Mouse (Mus musculus) frontal cortex, adult (tissue): Measurements from ENCODE around the gene Krtap7-1.

Experiments used
- ATAC-seq: cut with Nextera tagmentation; 2 replicates; pipeline ENCODE4 v1.9.2; 2017; ENCODE audit warnings: mild to moderate bottlenecking, moderate library complexity, mixed read lengths; ENCODE audit not compliant: low TSS enrichment

Krtap7-1 gene

DNA sequence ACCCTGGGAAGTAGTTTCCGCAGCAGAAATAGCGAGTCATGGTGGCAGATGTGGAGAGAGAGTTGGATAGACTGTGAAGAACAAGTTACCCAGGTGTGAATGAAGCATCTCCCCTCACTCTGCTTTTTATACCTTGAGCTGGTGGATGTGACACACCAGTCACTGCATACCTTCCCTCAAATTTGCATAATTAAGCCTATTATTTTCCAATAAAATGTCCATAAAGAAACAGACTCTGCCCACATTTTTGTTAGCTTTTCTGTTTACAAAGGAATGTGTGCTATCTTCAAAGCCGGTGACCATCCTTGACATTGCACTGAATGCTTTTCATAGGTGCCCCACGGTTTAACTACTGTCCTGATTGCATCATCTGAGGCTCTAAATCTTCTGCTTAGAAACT is at the start of gene Krtap7-1:
Krtap7-1 (minus strand) TSS at position 101 of the 400 bp plus-strand sequence.
- ATAC-seq, result no peak

GRCm38 (mm10) chr16:89550298-89550697 is 42.2 kb upstream of the Krtap7-1 start:
- peak; percentile 85 for ATAC-seq

- no peak for ATAC-seq
Observed at GRCm38 (mm10) chr16:89538031-89538484, 29.9 kb upstream of the Krtap7-1 start.

DNA sequence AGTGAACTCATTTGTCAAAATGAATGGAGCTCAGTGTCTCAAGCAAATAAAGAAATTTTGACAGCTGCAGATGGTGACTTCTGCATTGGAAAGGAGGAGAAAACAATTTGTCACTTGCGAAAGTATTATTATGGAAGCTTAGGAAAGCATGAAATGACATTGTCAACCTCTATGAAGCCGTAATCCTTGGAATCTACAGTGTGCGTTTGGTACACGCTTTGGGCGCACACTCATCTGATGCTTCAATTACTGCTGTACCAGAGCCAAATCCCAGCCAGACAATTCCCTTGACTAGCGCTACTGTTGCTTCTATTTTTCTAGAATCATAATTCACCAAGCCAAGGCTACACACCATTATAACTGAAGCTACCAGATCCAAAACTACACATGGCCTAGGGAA is 29.2 kb upstream of the Krtap7-1 start:
- ATAC-seq, result no peak

GRCm38 (mm10) chr16:89530547-89530946 is 22.4 kb upstream of the Krtap7-1 start:
- ATAC-seq, result peak; percentile 50

DNA sequence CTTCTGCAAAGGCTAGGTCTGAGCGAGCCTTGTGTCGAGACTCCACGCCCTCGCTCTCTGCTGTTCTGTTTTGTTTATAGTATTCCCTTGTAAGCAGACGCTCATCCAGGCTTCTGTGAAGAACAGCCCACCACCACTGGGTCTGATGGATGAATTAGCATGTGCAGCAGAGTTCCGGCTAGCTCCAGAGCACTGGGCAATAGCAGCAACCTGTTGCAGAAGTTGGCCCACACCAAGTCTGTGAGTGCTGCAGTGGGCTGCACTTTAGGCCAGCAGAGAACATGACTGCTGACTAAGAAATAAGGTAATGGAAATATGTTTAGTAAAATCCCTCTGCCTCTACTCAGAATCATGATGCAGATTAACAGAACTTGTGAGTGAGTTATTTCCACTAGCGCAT is 21.7 kb upstream of the Krtap7-1 start:
- ATAC-seq, result no peak

DNA sequence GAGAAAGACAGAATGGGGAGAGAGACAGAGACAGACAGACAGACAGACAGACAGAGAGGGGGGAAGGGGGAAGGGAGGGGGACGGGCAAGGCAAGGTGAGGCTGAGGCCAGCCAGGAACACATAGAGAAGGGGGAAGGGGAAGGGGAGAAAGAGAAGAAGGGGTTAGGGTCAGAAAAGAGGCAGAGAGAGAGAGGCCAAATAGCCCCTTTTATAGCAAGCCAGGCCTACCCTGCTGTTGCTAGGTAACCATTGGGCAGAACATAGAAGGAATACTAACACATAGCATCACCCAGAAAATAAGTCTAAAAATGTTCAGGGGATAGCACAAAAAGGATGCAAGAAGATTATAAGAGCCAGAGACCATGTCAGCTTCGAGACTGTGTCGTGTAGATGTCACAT is 20.3 kb upstream of the Krtap7-1 start:
- peak; percentile 69; the same call in 1 of the 2 replicates for ATAC-seq

- no peak for ATAC-seq
Observed at GRCm38 (mm10) chr16:89520996-89521395, 12.9 kb upstream of the Krtap7-1 start.

DNA sequence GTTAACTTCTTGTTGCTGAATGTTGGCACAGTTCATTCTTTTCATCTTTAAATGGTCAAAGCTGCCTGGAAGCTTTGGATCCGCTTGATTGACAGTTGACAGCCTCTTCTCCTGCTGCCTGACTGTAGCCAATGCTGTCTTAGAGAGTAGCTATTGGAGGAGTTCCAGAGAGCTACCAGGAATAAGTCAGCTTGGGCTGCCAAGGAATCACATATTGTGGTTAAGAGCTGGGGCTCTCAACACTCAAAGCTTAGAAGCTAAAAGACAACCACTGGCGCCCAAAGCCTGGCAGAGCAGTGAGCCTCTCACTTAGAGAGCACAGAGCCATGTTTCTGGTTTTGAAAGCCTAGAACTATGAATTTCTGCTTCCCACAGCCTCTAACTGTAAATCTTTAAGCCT is 12.4 kb upstream of the Krtap7-1 start:
- peak; percentile 73 for ATAC-seq

DNA sequence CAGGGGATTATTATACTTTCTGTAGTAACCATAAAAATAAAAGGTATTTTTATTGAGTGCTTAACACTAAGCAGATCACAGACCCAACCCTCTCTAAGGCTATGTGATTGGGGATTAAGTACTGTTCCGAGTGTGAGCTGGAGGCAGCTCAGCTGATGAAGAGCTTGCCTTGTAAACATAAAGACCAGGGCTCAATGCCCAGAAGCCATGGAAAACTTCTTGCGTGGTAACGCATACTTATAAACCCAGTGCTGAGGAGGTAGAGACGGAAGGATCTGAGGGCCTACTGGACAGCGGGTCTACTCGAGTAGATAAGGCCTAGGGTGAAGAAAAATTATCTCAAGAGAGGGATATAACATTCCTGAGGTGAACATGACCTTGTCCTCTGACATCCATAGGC is 12.0 kb upstream of the Krtap7-1 start:
- no peak for ATAC-seq

- ATAC-seq, result 0 out of 2 replicates have a peak, but pooled peaks have one; percentile 71
Observed at GRCm38 (mm10) chr16:89517635-89518034, 9.5 kb upstream of the Krtap7-1 start.

DNA sequence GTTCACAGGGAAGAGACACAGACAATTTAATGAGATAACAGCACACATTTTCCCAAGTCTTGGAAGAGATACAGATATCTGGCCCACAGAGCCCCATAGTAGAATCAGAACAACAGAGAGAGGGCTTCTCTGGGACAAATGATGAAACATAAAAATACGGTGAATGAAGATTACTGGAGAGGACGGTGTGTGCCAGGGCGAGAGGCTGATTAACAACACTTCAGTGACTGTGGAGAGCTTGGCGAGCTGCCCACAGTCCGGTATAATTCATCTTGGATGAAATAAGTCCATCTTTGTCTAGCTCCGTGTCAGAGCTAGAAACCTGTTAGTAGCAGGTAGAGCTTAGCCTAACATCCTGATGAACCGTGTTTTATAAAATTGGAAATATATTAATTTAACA is 5.3 kb upstream of the Krtap7-1 start:
- ATAC-seq, result no peak

DNA sequence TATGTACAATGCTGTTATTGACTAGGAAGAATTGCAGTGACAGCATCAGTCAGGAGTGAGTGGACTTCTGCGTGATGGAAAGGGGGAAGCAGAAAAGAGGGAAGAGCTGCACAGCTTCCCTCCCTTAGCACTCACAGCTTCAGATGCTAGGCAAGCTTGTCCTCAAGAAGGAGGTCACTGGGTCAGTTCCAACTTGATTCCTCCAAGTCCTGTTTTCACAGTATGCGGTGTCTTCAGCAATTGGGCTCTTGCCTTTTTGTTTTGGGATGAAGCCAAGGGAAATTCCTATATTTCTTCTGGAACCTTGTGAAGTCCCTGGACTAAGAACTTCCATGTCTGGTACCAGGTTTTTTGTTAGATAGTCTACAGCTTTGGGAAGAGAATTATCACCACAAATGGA is 4.6 kb downstream of the Krtap7-1 start:
- ATAC-seq, result no peak

DNA sequence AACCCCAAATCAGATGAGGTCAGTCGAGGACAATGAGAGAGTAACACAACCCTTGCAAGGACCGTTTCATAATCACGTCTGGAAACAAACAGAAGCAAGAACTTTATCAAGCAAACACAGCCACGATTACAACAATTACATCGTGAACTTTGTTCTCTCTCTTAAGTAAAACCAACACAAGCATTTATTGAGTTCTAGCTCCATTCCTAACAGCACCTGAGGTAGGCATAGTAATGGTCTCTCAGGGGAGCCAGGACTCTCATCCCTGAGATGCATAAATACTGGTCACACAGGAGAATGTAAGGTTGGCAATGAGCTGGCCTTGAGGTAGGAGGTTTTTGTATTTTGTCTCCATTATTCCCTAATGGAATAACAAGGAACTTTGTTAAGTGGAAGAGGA is 6.3 kb downstream of the Krtap7-1 start:
- no peak for ATAC-seq

DNA sequence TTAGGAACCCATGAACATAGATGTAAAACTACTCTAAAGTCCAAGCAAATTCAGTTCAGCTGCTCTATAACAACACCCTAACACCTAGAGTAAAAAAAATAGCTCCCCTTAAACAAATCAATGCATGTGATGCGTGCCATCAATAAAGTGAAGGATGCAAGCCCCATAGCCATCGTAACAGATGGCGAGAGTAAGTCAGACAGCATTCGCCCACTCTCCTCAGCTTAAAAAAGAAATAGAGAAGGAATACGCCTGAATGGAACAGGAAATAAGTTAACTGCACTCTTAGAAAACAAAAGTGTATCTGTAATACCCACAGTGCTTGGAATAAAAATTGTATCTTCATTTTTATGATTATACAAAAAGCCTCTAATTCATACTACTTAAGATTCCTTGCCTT is 11.1 kb downstream of the Krtap7-1 start:
- ATAC-seq, result peak; percentile 97

- ATAC-seq, result peak; percentile 54; the same call in 1 of the 2 replicates
Observed at GRCm38 (mm10) chr16:89495394-89496153, 12.5 kb downstream of the Krtap7-1 start.

DNA sequence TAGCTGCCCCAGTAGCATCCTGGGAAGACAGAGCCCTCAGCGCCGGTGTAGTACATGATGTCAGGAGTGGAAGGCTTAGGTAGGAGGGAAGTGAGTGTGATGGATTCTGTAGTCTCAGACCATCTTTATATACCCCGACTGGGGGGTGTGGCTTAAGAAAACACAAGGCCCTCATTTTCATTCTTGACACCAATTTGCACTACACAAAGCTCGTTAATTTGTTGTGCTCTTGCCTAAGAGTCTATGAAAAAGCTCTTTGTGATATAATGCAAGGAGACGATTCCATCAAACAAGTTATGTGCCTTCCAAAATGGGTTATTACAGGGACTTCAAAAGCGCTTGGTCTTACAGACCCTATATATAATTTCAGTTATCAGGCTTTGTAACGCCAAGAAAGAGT is 20.3 kb downstream of the Krtap7-1 start, which contains the start of gene Krtap8-1:
Krtap8-1 (minus strand) TSS at position 101 of the 400 bp plus-strand sequence.
- no peak for ATAC-seq

- ATAC-seq, result no peak
Observed at GRCm38 (mm10) chr16:89477679-89478314, 30.3 kb downstream of the Krtap7-1 start.

DNA sequence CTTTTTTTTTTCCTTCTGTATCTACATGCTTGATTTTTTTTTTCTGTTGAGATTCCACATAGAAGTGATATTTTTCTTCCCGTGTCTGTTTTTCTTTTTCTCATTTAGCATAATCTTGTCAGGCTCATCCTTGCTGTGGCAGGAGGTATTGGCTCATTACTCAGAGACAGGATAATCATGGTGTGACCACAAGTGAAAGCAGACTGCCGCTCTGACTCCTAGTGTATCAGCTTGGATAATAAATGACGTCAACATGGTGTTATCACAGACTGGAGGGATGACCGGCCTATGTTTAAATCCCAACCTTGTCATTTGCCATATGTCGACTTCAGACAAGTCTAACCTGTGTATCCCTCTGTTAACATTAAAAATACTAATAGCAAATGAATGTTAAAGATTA is 46.9 kb downstream of the Krtap7-1 start:
- no peak for ATAC-seq
